Mouse (Mus musculus) heart, postnatal 0 days (tissue): ENCODE results near the gene Mfsd14b. TPM values are rescaled to one million over a fixed set of nuclear protein-coding genes. Genes with fewer than 3 reads are reported as not detected.

Source experiments
- ATAC-seq: fragments of 200-750 bp; cut with Nextera tagmentation; 2 replicates; pipeline ENCODE4 v1.8.0; 2017; ENCODE audit warnings: low read depth, moderate number of reproducible peaks, moderate library complexity; ENCODE audit not compliant: insufficient read depth
- DNase-seq: peaks from one replicate; pipeline ENCODE4 v3.0.0-alpha.2; 2016; ENCODE audit warnings: low spot score
- H3K27ac ChIP-seq: fragments of 300-500 bp; sonication (generic); 2 replicates; pipeline ENCODE4 v1.5.1; 2014; ENCODE audit warnings: low read depth, mild to moderate bottlenecking
- H3K27me3 ChIP-seq: fragments of 300-500 bp; sonication (generic); 2 replicates; pipeline ENCODE4 v1.6.1; 2014; ENCODE audit warnings: low read length, mixed read lengths; ENCODE audit not compliant: control insufficient read depth, insufficient read depth
- H3K36me3 ChIP-seq: fragments of 300-500 bp; sonication (generic); replicated peaks from 2 replicates; pipeline ENCODE4 v1.6.1; 2014; ENCODE audit warnings: low read length, mixed read lengths; ENCODE audit not compliant: control insufficient read depth, insufficient read depth
- H3K4me1 ChIP-seq: fragments of 300-500 bp; sonication (generic); 2 replicates; pipeline ENCODE4 v1.6.1; 2014; ENCODE audit warnings: antibody characterized with exemption; ENCODE audit not compliant: control insufficient read depth, insufficient read depth
- H3K4me2 ChIP-seq: fragments of 300-500 bp; sonication (generic); 2 replicates; pipeline ENCODE4 v1.6.1; 2014; ENCODE audit warnings: low read depth, mild to moderate bottlenecking, low read length, moderate library complexity
- H3K4me3 ChIP-seq: fragments of 300-500 bp; sonication (generic); 2 replicates; pipeline ENCODE4 v1.5.1; 2014; ENCODE audit warnings: low read depth, low read length
- H3K9ac ChIP-seq: fragments of 300-500 bp; sonication (generic); replicated peaks from 2 replicates; pipeline ENCODE4 v1.6.1; 2014; ENCODE audit warnings: low read depth, low read length, mixed read lengths
- H3K9me3 ChIP-seq: fragments of 300-500 bp; sonication (generic); replicated peaks from 2 replicates; pipeline ENCODE4 v1.6.1; 2016; ENCODE audit warnings: low read length; ENCODE audit not compliant: control insufficient read depth
- CTCF ChIP-seq: IDR thresholded peaks from 2 replicates; pipeline ENCODE4 v1.5.1; 2016; ENCODE audit warnings: antibody characterized with exemption, control low read depth, low read depth
- EP300 ChIP-seq: IDR thresholded peaks from 2 replicates; pipeline ENCODE4 v1.6.1; 2016; ENCODE audit warnings: antibody characterized with exemption, low read depth
- WGBS: fragments of 180-500 bp; shearing (Covaris S2); extraction: QIAGEN DNeasy Blood & Tissue Kit; methylation state at CpG from one replicate; pipeline ENCODE4 v1.1.7; 2014; 5-methylcytosine and 5-hydroxymethylcytosine counted together
- polyA plus RNA-seq: library from polyadenylated mRNA; unstranded; fragments of >200 nt; fragmentation: Nextera tagmentation; extraction: Ambion mirVana; gene quantifications from 2 replicates; pipeline ENCODE4 v1.2.1, GENCODE M21; 2015
- total RNA-seq: library from RNA; depleted of rRNA; stranded (reverse); fragments of >200 nt; gene quantifications from 2 replicates; pipeline ENCODE4 v1.2.3, GENCODE M21; 2014; ENCODE audit warnings: low replicate concordance; rRNA removed

Mfsd14b gene
- total RNA-seq (35.6 and 37.1 TPM in 2 replicates), polyA plus RNA-seq (24.2 and 26.9 TPM in 2 replicates)

DNA sequence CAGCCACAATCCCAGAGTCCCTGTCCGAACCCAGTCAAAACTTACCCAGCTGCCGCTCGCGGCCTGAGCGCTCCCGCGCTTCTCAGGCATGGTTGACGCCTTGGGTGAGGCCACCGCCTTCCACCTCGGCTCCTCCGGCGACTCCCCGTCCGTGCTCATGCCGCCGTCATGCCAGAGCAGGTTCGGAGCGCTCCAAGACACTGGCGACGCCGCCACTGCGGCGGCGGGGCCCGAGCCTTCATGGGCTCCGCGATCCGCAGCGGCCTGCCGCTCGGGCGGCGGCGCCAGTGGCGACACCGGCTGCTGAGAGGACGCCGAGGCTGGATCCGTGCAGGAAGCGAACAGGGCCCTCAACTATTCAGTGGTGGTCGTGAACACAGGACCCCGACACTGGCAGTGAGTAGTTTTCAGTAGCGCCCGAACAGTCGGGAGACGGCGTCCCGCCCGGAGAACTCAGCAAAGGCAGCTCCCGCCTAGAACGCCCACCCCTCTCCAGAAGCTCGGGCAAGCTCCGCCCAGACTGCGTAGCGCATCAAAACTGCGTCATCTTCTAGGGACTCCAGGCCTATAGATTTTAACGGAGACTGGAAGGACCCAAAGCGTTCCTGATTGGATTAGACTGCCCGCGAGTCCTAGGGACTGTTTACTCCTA lies at the start of gene Mfsd14b:
Mfsd14b (minus strand) TSS at position 517 of the 652 bp plus-strand sequence.
- H3K4me2 ChIP-seq: peak within 1 kb of the TSS; percentile 92
- H3K4me3 ChIP-seq: peak within 1 kb of the TSS; percentile 97
- H3K27me3 ChIP-seq: no peaks in the 10 kb centered on the region
- peak; percentile 99 for ATAC-seq
- H3K36me3 ChIP-seq: no peaks in the 10 kb centered on the region
- under 1% methylated on average over 60 of the region's 60 CpGs for WGBS
- peaks cover 11% of the 10 kb centered on the region for H3K4me1 ChIP-seq
- TF ChIP-seq EP300 (no peak), CTCF (no peak)
- no peaks in the 10 kb centered on the region for H3K9me3 ChIP-seq
- H3K9ac ChIP-seq: peak within 1 kb of the TSS; percentile 98
- DNase-seq: peak; percentile 96
- peak within 1 kb of the TSS; percentile 93 for H3K27ac ChIP-seq

DNA sequence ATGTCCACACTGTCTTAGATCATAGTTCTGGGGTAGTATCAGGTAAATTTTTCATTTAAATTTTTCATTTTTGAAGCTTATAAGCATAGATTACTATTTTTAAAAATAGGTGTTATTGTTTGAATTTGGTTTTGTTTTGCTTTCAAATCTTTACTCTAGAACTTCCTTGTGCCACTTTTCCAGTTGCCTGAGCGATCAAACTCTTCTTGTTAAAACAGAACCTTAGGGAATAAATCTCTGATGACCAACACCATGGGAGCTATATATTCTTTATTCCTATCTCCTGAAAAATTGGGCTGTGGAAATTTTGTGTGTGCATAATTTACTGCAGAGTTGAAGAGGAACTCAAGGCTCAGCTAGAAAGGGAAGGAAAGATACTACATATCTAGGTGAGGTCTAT lies 37.2 kb upstream of the Mfsd14b start, which contains the start of gene Olfr466:
Olfr466 (plus strand) TSS at position 301 of the 400 bp plus-strand sequence.
- TF ChIP-seq CTCF (no peak), EP300 (no peak)
- ATAC-seq: no peak

DNA sequence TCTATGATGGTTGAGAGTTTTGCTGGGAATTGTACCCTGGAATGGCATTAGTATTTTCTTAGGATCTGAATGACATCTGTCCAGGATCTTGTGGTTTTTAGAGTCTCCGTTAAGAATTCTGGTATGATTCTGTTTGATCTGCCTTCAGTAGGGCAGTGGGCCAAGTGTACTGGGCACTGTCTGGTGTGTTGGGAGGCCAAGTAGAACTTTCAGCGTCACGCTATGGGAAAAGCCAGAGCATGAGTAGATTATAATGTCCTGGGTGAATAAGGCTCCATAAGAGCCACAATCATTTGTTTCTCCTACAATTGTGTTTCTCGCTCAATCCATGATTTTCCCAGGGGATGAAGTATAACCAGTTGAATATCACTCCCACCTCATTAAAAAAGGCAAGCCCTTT lies 25.0 kb upstream of the Mfsd14b start, which contains the start of gene Olfr465-ps1:
Olfr465-ps1 (plus strand) TSS at position 301 of the 400 bp plus-strand sequence.
- no peaks in the 10 kb centered on the region for H3K27me3 ChIP-seq
- H3K9ac ChIP-seq: no peak within 1 kb of the TSS
- ATAC-seq: no peak
- WGBS: 67% methylated on average over 4 of the region's 4 CpGs
- no peak for DNase-seq
- H3K9me3 ChIP-seq: no peaks in the 10 kb centered on the region
- TF ChIP-seq CTCF (no peak), EP300 (no peak)
- H3K4me2 ChIP-seq: no peak within 1 kb of the TSS
- H3K27ac ChIP-seq: no peak within 1 kb of the TSS
- no peaks in the 10 kb centered on the region for H3K36me3 ChIP-seq
- H3K4me1 ChIP-seq: no peaks in the 10 kb centered on the region
- H3K4me3 ChIP-seq: no peak within 1 kb of the TSS

More for the DNA sequence above, 37.2 kb upstream of the Mfsd14b start, which contains the start of gene Olfr466:
- Histone ChIP-seq H3K9me3 (no peaks in the 10 kb centered on the region), H3K27me3 (no peaks in the 10 kb centered on the region), H3K27ac (no peak within 1 kb of the TSS), H3K4me1 (no peaks in the 10 kb centered on the region), H3K9ac (no peak within 1 kb of the TSS), H3K36me3 (no peaks in the 10 kb centered on the region), H3K4me3 (no peak within 1 kb of the TSS), H3K4me2 (no peak within 1 kb of the TSS)
- 64% methylated on average over 1 of the region's 1 CpGs for WGBS
- DNase-seq: no peak

DNA sequence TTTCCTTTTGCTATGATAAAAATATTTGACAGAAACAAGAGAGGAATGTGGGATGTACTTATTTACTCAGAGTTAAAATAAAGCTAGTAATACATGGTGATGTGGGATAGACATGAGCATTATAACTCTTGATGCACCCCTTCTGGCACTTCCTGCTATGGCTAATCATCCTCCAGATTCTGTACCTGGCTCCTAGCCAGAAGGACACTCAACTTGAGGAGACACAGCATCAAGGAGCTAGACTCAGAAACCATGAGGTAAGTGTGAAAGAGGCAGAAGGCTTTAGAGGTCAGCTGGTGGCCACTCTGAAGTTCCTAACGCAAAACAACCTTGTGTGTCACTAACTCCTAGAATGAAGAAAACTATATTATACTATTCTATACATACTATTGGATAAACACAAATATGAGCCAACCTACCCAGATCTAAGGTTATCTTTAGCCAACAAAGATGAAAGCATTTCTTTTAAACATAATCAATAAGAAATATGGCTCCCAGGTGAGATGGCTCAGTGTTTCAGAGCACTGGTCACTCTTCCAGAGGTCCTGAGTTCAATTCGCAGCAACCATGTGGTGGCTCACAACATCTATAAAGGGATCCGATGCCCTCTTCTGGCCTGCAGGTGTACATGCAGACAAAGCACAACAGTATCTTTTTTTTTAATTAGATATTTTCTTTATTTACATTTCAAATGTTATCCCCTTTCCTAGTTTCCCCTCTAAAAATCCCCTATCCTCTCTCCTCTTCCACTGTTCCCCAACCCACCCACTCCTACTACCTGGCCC lies 14.5 kb upstream of the Mfsd14b start:
- ATAC-seq: no peak
- no peak overlapping the region for H3K4me2 ChIP-seq

DNA sequence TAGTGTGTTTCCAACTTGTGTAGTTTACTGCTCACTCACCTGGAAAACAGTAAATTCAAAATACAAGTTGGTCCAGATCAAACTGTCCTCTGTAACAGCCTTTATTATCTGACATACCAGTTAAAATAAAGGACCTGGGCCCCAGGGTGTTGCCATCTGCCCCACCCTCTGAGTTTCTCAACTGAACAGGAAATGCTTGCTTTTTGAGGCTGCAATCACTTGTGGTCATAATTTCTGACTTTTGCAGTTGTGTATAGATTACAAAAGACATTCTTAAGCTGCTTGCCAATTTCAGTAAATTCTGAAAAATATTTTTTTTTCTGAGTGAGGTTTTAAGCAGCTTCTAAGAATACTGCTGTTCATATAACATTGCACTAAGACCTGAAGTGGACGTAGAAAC lies 9.3 kb upstream of the Mfsd14b start:
- no peaks in the 10 kb centered on the region for H3K36me3 ChIP-seq
- no peaks in the 10 kb centered on the region for H3K9me3 ChIP-seq
- no peak overlapping the region for H3K4me2 ChIP-seq
- no peak overlapping the region for H3K27ac ChIP-seq
- TF ChIP-seq CTCF: no peak
- no peak for TF ChIP-seq EP300
- H3K4me3 ChIP-seq: no peak overlapping the region
- DNase-seq (no peak), ATAC-seq (no peak)
- WGBS: 56% methylated on average over 1 of the region's 1 CpGs
- no peaks in the 10 kb centered on the region for H3K27me3 ChIP-seq
- H3K9ac ChIP-seq: no peak overlapping the region
- H3K4me1 ChIP-seq: no peaks in the 10 kb centered on the region

More for the DNA sequence above, 14.5 kb upstream of the Mfsd14b start:
- H3K27ac ChIP-seq: no peak overlapping the region
- H3K4me1 ChIP-seq: no peaks in the 10 kb centered on the region
- H3K4me3 ChIP-seq: no peak overlapping the region
- H3K27me3 ChIP-seq: no peaks in the 10 kb centered on the region
- WGBS: 41% methylated on average over 3 of the region's 3 CpGs
- no peak overlapping the region for H3K9ac ChIP-seq
- H3K9me3 ChIP-seq: no peaks in the 10 kb centered on the region
- TF ChIP-seq CTCF (no peak), EP300 (no peak)
- no peaks in the 10 kb centered on the region for H3K36me3 ChIP-seq
- no peak for DNase-seq
